Mouse (Mus musculus) neural tube, embryonic 15.5 days (tissue): ENCODE data around the gene Auts2. TPM values are rescaled to one million over a fixed set of nuclear protein-coding genes. Genes with fewer than 3 reads are reported as not detected.

Source experiments
- ATAC-seq: fragments of 200-750 bp; cut with Nextera tagmentation; 2 replicates; pipeline ENCODE4 v1.8.0; 2017; ENCODE audit warnings: mild to moderate bottlenecking, moderate TSS enrichment, moderate library complexity; ENCODE audit not compliant: low FRiP score
- H3K27ac ChIP-seq: fragments of 300-500 bp; sonication (generic); replicated peaks from 2 replicates; pipeline ENCODE4 v1.5.1; 2015; ENCODE audit warnings: mild to moderate bottlenecking, inconsistent platforms
- H3K27me3 ChIP-seq: fragments of 300-500 bp; sonication (generic); replicated peaks from 2 replicates; pipeline ENCODE4 v1.6.1; 2015; ENCODE audit warnings: inconsistent platforms
- H3K36me3 ChIP-seq: fragments of 300-500 bp; sonication (generic); 2 replicates; pipeline ENCODE4 v1.6.1; 2015; ENCODE audit warnings: inconsistent platforms
- H3K4me1 ChIP-seq: fragments of 300-500 bp; sonication (generic); 2 replicates; pipeline ENCODE4 v1.6.1; 2015; ENCODE audit warnings: inconsistent platforms
- H3K4me2 ChIP-seq: fragments of 300-500 bp; sonication (generic); 2 replicates; pipeline ENCODE4 v1.6.1; 2015; ENCODE audit warnings: inconsistent platforms, mild to moderate bottlenecking, moderate library complexity
- H3K4me3 ChIP-seq: fragments of 300-500 bp; sonication (generic); replicated peaks from 2 replicates; pipeline ENCODE4 v1.5.1; 2015; ENCODE audit warnings: mild to moderate bottlenecking, inconsistent platforms
- H3K9ac ChIP-seq: fragments of 300-500 bp; sonication (generic); replicated peaks from 2 replicates; pipeline ENCODE4 v1.6.1; 2015; ENCODE audit warnings: mild to moderate bottlenecking, inconsistent platforms
- H3K9me3 ChIP-seq: fragments of 300-500 bp; sonication (generic); replicated peaks from 2 replicates; pipeline ENCODE4 v1.6.1; 2016; ENCODE audit warnings: inconsistent platforms
- WGBS: fragments of 180-500 bp; shearing (Covaris S2); methylation state at CpG from one replicate; pipeline ENCODE4 v1.1.7; 2015; ENCODE audit warnings: mixed read lengths; 5-methylcytosine and 5-hydroxymethylcytosine counted together
- polyA plus RNA-seq: library from polyadenylated mRNA; unstranded; fragments of >200 nt; fragmentation: Nextera tagmentation; extraction: Ambion mirVana; gene quantifications from 2 replicates; pipeline ENCODE4 v1.2.1, GENCODE M21; 2015

Auts2 gene
- polyA plus RNA-seq, 1 experiment from 2014 or later = 52.5 TPM

DNA sequence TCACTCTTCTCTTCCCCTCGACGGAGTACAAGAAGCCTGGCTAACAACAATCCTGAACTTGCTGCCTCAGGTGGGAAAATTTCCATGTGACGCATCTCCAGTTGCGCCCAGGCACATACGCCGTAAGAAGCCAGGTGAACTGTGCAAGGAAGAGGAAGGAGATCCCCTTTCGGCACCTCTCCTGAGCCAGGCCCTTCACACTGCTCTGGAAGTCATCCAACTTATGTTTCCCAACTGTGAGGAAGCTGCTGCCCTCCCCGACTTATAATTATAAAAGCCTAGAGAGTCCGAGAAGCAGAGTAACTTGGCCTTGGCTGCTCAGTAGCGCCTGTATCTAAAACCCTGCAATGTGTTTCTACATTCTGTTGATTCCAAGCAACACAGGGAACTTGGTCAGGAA lies 142.6 kb downstream of the Auts2 start:
- H3K36me3 ChIP-seq = no peaks in the 10 kb centered on the region
- no peaks in the 10 kb centered on the region for H3K27me3 ChIP-seq
- no peak for ATAC-seq
- H3K4me2 ChIP-seq = no peak overlapping the region
- 78% methylated on average over 10 of the region's 10 CpGs for WGBS
- H3K4me1 ChIP-seq = peaks cover 37% of the 10 kb centered on the region
- no peak overlapping the region for H3K27ac ChIP-seq
- no peak overlapping the region for H3K9ac ChIP-seq
- no peaks in the 10 kb centered on the region for H3K9me3 ChIP-seq
- H3K4me3 ChIP-seq = no peak overlapping the region

DNA sequence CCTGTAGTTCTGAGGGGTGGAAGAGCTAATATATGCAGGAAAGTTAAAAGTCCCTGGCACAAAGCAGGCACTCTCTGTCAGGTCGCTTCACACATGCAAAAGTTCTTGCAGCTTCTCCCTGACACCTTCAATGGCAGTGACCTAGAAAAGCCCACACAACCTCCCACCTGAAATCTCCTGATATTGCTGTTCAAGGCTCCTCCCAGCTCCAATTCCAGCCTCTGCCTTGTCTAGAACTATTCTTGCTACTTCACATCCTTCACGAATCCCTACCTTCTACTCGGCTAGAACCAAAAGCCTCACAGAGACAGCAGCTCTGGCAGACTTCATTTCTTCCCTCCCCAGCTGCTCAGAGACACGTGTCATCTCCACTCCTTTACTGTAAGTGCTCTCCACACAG lies 143.7 kb downstream of the Auts2 start:
- Histone ChIP-seq H3K36me3 (no peaks in the 10 kb centered on the region), H3K4me1 (peaks cover 41% of the 10 kb centered on the region), H3K4me3 (no peak overlapping the region), H3K27ac (no peak overlapping the region), H3K4me2 (no peak overlapping the region), H3K27me3 (no peaks in the 10 kb centered on the region), H3K9ac (no peak overlapping the region), H3K9me3 (no peaks in the 10 kb centered on the region)
- ATAC-seq = no peak
- 40% methylated on average over 4 of the region's 4 CpGs for WGBS

DNA sequence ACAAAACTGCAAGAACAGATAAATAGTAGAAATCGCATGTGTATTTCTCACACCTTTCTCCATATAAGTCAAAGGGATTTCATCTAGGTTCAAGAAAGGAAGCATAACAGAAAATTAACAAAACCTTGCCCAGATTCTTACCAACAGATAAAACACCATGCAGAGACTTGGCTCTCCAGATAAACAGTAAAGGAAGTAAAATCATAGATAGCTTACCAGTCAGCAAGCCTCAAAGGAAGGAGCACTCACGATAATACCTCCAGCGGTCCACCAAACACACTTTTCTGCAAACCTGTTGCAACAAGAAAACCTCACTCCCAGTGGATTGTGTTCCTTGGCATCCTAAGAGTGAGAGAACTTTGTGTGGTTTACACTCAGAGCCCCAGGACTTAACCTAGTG lies 147.2 kb downstream of the Auts2 start:
- H3K4me1 ChIP-seq = peaks cover 26% of the 10 kb centered on the region
- no peak overlapping the region for H3K27ac ChIP-seq
- WGBS = 95% methylated on average over 3 of the region's 3 CpGs
- no peaks in the 10 kb centered on the region for H3K9me3 ChIP-seq
- H3K4me3 ChIP-seq = no peak overlapping the region
- no peak for ATAC-seq
- H3K4me2 ChIP-seq = no peak overlapping the region
- no peaks in the 10 kb centered on the region for H3K27me3 ChIP-seq
- H3K9ac ChIP-seq = no peak overlapping the region
- no peaks in the 10 kb centered on the region for H3K36me3 ChIP-seq

DNA sequence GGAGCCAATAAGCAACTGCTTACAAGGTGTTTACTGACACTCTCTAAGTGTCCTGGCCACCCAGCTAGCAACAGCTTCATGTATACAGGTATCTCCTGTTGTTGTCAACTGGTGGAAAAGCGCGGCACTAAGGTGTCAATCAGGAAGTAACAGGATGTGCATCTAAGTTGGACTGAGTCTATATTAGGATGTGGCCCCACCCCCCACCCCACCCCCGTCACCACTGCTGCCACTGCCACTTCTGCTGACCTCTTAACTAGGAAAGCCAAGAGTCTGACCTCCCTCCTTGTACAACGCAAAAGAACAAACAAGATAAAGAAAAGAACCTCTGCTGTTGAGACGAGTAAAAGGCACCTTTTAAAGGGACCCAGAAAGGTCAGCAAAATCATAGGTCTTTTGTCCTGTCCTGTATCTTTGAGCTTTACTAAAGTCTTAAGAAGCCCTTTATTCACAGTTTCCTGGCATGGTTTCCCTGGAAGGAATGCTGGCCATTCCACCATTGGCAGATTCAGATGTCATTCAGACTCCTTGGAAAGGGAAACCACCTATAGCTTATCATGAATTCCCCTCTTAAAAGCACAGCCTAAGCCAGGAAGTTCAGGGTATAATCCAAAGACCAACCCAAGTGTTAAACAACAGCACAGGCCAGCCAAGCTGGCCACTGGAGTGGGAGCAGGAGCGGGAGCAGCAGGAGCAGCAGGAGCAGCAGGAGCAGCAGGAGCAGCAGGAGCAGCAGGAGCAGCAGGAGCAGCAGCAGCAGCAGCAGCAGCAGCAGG lies 148.2 kb downstream of the Auts2 start:
- no peak overlapping the region for H3K27ac ChIP-seq
- H3K4me1 ChIP-seq = peaks cover 17% of the 10 kb centered on the region
- WGBS = 54% methylated on average over 6 of the region's 6 CpGs
- no peak overlapping the region for H3K4me3 ChIP-seq
- ATAC-seq = no peak
- H3K27me3 ChIP-seq = no peaks in the 10 kb centered on the region
- no peaks in the 10 kb centered on the region for H3K36me3 ChIP-seq
- no peaks in the 10 kb centered on the region for H3K9me3 ChIP-seq
- no peak overlapping the region for H3K9ac ChIP-seq
- H3K4me2 ChIP-seq = no peak overlapping the region

DNA sequence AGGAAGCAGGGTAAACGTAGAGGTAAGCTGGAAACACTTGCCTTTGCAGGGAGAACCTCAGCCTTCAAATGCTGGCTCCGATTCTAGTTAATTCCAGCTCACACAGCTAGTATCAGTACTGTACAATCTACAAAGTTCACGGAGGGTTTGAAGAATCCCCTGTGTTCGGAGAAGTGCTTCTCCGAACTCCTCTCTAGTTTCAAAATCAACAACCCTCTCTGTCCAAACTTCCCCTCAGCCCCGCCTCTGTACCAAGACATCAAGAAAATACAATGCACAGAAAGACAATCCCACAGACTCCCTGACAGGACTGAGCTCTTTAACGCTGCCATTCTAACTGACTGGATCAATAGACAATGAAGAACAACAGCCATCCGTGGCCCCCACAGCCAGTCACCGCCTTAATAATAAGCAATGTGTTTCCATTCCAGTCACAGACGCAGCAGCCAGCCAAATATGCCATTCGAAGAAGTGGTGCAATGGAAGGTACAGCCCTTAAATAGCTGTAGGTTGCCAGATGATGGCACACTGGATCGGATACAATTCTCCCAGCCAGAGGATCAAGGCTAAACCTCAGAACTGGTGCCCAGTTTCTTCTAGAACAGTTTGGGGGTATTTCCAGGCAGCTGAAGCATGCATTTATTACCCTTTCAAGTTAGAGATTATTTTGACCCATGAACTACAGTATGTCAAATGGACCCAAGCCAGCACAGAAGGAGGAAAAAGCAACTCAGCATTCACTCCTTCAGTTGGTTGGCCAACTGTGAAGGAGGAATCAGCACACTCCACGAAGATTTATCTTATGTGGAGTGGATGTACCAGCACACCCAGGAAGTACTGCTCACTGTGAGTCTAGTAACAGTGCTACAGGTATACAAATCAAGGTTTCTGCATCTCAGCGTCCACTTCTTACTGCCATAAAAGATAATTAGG lies 151.0 kb downstream of the Auts2 start:
- no peaks in the 10 kb centered on the region for H3K27me3 ChIP-seq
- H3K4me3 ChIP-seq = no peak overlapping the region
- ATAC-seq = no peak
- H3K9me3 ChIP-seq = no peaks in the 10 kb centered on the region
- no peak overlapping the region for H3K27ac ChIP-seq
- H3K4me1 ChIP-seq = peaks cover 12% of the 10 kb centered on the region; the same call in 1 of the 2 replicates
- H3K9ac ChIP-seq = no peak overlapping the region
- peak overlapping the region; percentile 15; the same call in 1 of the 2 replicates for H3K4me2 ChIP-seq
- no peaks in the 10 kb centered on the region for H3K36me3 ChIP-seq
- WGBS = 45% methylated on average over 14 of the region's 14 CpGs

DNA sequence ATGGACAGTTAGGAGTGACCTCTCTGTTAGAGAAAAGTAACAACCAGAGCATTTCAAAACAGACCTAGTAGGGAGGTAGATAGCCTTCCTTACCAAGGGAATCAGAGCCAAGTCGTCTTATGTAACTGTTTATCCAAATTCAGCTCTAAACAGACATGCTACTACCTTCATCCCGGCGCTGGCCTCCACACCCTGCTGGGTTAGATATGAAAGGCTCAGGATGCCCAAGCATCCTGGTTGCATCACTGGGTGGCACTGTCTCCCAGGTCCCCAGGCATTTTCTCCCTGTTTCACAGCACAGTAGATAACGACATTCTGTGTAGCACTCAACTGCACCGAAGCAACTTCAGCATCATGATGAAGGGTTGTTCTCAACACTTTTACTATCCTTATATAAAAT lies 154.4 kb downstream of the Auts2 start:
- 72% methylated on average over 5 of the region's 5 CpGs for WGBS
- ATAC-seq = no peak
- H3K9ac ChIP-seq = no peak overlapping the region
- H3K27ac ChIP-seq = no peak overlapping the region
- no peaks in the 10 kb centered on the region for H3K27me3 ChIP-seq
- no peak overlapping the region for H3K4me2 ChIP-seq
- no peak overlapping the region for H3K4me3 ChIP-seq
- H3K36me3 ChIP-seq = no peaks in the 10 kb centered on the region
- H3K4me1 ChIP-seq = peaks cover 12% of the 10 kb centered on the region; the same call in 1 of the 2 replicates
- H3K9me3 ChIP-seq = no peaks in the 10 kb centered on the region

DNA sequence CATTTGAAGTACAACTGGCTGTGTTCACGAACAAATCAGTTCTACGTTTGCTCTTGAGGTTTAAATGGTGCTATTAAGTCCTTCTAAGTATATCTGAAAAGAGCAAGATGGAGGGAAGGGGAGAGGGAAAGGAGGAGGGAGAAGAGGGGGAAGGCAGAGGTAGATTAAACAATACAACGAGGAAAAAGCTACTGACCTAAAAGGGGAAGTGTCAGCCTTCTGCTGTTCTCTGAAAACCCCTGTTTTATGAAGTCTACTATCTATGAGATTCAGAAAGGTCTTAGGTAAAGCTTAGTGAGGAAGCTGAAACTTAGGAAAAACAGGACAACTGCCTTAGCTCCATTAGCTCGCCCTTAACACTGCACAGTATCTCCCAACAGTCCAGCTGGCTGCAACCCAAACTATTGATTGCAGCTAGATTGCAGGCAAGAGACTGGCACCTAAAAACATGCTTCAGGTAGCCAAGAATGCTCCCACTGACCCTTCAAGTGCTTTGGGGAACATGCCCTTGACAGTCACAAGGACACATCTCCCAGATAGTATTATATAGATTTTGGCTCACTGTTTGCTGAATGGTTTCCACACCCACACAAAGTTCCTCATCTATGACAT lies 157.8 kb downstream of the Auts2 start:
- Histone ChIP-seq H3K9me3 (no peaks in the 10 kb centered on the region), H3K4me1 (peaks cover 14% of the 10 kb centered on the region), H3K4me2 (no peak overlapping the region), H3K27me3 (no peaks in the 10 kb centered on the region), H3K36me3 (no peaks in the 10 kb centered on the region), H3K27ac (no peak overlapping the region), H3K4me3 (no peak overlapping the region), H3K9ac (no peak overlapping the region)
- no peak for ATAC-seq
- 41% methylated on average over 4 of the region's 4 CpGs for WGBS

DNA sequence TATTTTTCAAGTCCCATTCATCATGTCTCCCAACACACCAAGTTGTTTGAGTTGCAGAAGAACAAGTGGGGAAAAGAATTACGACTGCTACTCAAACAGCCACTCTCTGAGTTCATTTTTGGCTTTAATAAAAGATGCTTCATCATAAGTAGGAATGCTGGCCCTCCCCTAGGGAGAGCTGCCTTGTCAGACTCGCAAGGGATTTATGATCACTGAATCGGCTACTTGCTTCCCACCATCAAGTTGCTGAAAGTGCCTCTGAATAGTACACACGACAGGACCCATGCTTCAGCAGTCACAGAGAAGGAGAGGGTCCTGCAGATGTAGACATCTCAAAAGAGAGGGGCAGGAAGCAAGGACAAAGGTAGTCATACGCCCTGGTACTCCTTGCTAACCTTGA lies 162.9 kb downstream of the Auts2 start:
- Histone ChIP-seq H3K9me3 (no peaks in the 10 kb centered on the region), H3K4me2 (no peak overlapping the region), H3K4me1 (peaks cover 11% of the 10 kb centered on the region), H3K36me3 (no peaks in the 10 kb centered on the region), H3K27me3 (no peaks in the 10 kb centered on the region), H3K4me3 (no peak overlapping the region), H3K9ac (no peak overlapping the region), H3K27ac (no peak overlapping the region)
- 35% methylated on average over 5 of the region's 5 CpGs for WGBS
- no peak for ATAC-seq

DNA sequence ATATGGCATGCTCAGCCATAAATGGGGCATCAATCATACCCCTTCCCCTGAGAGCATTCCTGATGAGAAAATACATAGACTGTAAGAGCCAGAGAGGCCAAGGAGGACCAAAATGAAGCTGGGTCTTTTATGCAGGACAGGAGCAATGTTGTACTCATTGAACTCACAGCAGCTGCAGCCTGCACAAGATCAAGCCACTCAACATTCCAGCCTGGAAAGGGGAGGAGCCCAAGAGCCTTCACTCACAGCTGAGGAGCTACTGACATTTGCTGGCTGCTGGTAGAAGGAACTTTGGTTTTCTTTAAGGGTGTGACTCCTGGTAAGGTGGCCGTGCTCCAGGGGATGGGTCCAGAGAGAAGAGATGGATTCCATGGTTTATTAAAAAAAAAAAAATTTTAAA lies 164.2 kb downstream of the Auts2 start:
- WGBS = 74% methylated on average over 1 of the region's 1 CpGs
- H3K4me3 ChIP-seq = no peak overlapping the region
- ATAC-seq = no peak

DNA sequence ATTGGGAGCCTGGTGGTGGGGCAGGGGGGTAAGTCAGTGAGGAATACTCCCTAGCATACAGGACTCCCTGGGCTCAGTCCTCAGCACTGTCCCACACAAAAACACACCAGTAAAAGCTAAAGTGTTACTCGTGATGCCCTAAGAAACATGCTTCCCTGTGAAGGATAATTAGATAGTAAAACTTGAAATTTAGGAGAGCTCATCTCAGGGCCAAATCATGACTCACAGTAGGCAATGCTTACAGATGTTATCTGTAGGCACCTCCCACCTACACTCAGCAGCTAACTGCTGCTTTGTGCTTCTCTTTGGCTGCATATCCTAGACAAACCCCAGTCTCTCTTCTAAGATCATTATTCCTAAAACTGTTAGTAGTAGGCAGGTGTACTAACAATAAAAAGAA lies 168.0 kb downstream of the Auts2 start:
- H3K9ac ChIP-seq = no peak overlapping the region
- no peak for ATAC-seq
- H3K4me3 ChIP-seq = no peak overlapping the region

More for the DNA sequence above, 164.2 kb downstream of the Auts2 start:
- Histone ChIP-seq H3K27ac (no peak overlapping the region), H3K9ac (no peak overlapping the region), H3K36me3 (no peaks in the 10 kb centered on the region), H3K9me3 (no peaks in the 10 kb centered on the region), H3K27me3 (no peaks in the 10 kb centered on the region), H3K4me1 (peaks cover 11% of the 10 kb centered on the region), H3K4me2 (no peak overlapping the region)

DNA sequence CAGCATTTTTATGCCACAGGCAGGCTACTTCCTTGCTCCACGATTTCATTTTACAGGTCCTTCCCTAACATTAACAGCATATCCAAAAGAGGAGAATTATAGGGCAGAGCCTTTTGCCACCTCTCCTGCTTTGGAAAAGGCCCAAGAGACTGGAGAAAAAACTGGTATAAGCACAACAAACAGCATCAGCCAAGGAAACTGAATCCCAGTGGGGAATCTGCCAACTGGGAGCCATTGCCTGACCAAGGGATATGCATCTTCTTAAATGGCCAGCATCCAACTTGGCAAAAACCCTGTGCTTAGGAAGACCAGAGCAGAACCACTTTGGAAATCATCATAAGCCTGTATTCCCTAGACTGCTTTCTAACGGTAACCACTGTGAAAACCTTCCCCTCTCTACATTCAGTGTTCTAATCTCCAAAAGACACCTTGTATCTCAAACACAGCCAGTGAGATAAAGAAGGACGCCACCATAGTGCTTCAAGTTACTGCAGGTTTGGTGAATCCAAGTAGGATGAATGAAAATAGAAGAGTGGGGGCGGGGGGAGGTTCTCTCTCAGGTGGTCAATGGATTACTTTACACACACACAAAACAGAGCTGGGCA lies 169.6 kb downstream of the Auts2 start:
- Histone ChIP-seq H3K36me3 (no peaks in the 10 kb centered on the region), H3K9me3 (no peaks in the 10 kb centered on the region), H3K4me1 (peaks cover 28% of the 10 kb centered on the region), H3K4me3 (no peak overlapping the region), H3K9ac (no peak overlapping the region), H3K27ac (no peak overlapping the region), H3K4me2 (no peak overlapping the region), H3K27me3 (no peaks in the 10 kb centered on the region)
- WGBS = 64% methylated on average over 4 of the region's 4 CpGs
- ATAC-seq = no peak

More for the DNA sequence above, 168.0 kb downstream of the Auts2 start:
- Histone ChIP-seq H3K36me3 (no peaks in the 10 kb centered on the region), H3K4me2 (no peak overlapping the region), H3K9me3 (no peaks in the 10 kb centered on the region), H3K4me1 (peaks cover 18% of the 10 kb centered on the region), H3K27ac (no peak overlapping the region), H3K27me3 (no peaks in the 10 kb centered on the region)
- 68% methylated on average over 1 of the region's 1 CpGs for WGBS
